In the genomic region with DNA sequence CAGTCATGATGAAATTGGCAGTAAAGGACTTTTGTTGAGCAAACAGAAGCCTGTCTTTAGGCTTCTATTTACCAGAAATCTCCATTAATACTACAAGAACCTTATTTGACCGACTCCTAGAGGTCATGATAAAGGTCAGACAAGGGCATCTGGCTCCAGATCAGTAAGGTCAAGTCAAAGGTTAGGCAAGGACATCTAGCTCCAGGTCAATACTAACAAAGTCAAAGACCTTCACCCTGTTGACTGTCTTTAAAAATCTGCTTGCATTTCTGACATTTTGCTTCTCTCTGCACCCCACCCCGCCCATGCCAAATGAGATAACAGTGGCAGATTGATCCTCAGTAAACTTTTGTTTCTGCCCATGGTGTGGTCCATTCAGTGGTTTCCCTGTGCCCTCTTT, we compare ENCODE assay signal across 47 mouse cellular contexts. TPM values are rescaled to one million over a fixed set of nuclear protein-coding genes. Genes with fewer than 3 reads are reported as not detected.
"Had no signal": no experiment of that assay in that cellular context is flagged by ENCODE, and none has a peak within 500 bp of the region (broad histone marks: within the 10 kb centered on the region; RNA-seq: fewer than 3 reads in every experiment).

No protein-coding gene starts in this region.

- ATAC-seq: liver, embryonic 12.5 days; liver, postnatal 0 days; lung, postnatal 0 days; midbrain, embryonic 13.5 days; midbrain, embryonic 15.5 days; midbrain, embryonic 16.5 days had no signal

- H3K4me1 ChIP-seq: limb, embryonic 10.5 days; limb, embryonic 12.5 days; limb, embryonic 13.5 days; limb, embryonic 15.5 days; liver, embryonic 12.5 days; liver, embryonic 15.5 days; lung, embryonic 15.5 days; midbrain, embryonic 10.5 days; midbrain, embryonic 12.5 days; midbrain, embryonic 13.5 days; midbrain, embryonic 15.5 days; neural tube, embryonic 12.5 days had no signal

- H3K27me3 ChIP-seq: limb, embryonic 13.5 days; limb, embryonic 15.5 days; lung, embryonic 15.5 days; midbrain, embryonic 12.5 days; midbrain, embryonic 13.5 days; midbrain, embryonic 15.5 days; neural tube, embryonic 12.5 days had no signal

- DNase-seq: left cerebral cortex, postnatal 4 days; liver; liver, embryonic 13.5 days; liver, postnatal 0 days; lung, adult 18-20 months; lung, adult 2 months; lung, embryonic 14.5 days; lung, postnatal 10 days; lung, postnatal 14 days; lung, postnatal 36 days; lung, postnatal 4 days; midbrain, embryonic 14.5 days had no signal

- H3K9me3 ChIP-seq: limb, embryonic 10.5 days; limb, embryonic 13.5 days; limb, embryonic 15.5 days; liver, embryonic 12.5 days; liver, embryonic 13.5 days; liver, embryonic 15.5 days; lung, embryonic 15.5 days; midbrain, embryonic 10.5 days; midbrain, embryonic 12.5 days; midbrain, embryonic 13.5 days; midbrain, embryonic 15.5 days; neural tube, embryonic 12.5 days had no signal

- H3K9ac ChIP-seq: limb, embryonic 12.5 days; limb, embryonic 13.5 days; limb, embryonic 15.5 days; liver, embryonic 12.5 days; liver, embryonic 13.5 days; liver, embryonic 14.5 days; liver, embryonic 15.5 days; liver, postnatal 0 days; lung, embryonic 14.5 days; lung, embryonic 15.5 days; midbrain, embryonic 12.5 days; midbrain, embryonic 13.5 days; midbrain, embryonic 15.5 days; neural tube, embryonic 12.5 days had no signal

- H3K27ac ChIP-seq: left cerebral cortex, adult 2 months; limb, embryonic 10.5 days; limb, embryonic 12.5 days; limb, embryonic 13.5 days; limb, embryonic 15.5 days; liver, embryonic 12.5 days; liver, embryonic 13.5 days; liver, embryonic 14.5 days; liver, embryonic 15.5 days; lung, embryonic 15.5 days; macrophage; midbrain, embryonic 10.5 days; midbrain, embryonic 12.5 days; midbrain, embryonic 13.5 days; midbrain, embryonic 15.5 days; neural tube, embryonic 12.5 days had no signal

- H3K36me3 ChIP-seq: limb, embryonic 10.5 days; limb, embryonic 12.5 days; limb, embryonic 13.5 days; limb, embryonic 15.5 days; liver, embryonic 12.5 days; liver, embryonic 13.5 days; liver, embryonic 15.5 days; lung, embryonic 15.5 days; midbrain, embryonic 10.5 days; midbrain, embryonic 12.5 days; midbrain, embryonic 13.5 days; midbrain, embryonic 15.5 days; neural tube, embryonic 12.5 days had no signal

- H3K4me3 ChIP-seq: left cerebral cortex, adult 2 months; limb, embryonic 10.5 days; limb, embryonic 12.5 days; limb, embryonic 13.5 days; limb, embryonic 15.5 days; liver, embryonic 12.5 days; liver, embryonic 13.5 days; liver, embryonic 15.5 days; lung, embryonic 15.5 days; megakaryocyte, embryonic 14.5 days; midbrain, embryonic 10.5 days; midbrain, embryonic 12.5 days; midbrain, embryonic 13.5 days; midbrain, embryonic 15.5 days; myocyte; neural tube, embryonic 12.5 days had no signal

- H3K4me2 ChIP-seq: limb, embryonic 12.5 days; limb, embryonic 13.5 days; limb, embryonic 15.5 days; liver, embryonic 12.5 days; liver, embryonic 13.5 days; liver, embryonic 15.5 days; lung, embryonic 14.5 days; lung, embryonic 15.5 days; midbrain, embryonic 11.5 days; midbrain, embryonic 12.5 days; midbrain, embryonic 13.5 days; midbrain, embryonic 15.5 days; neural tube, embryonic 12.5 days had no signal

RNA-seq across cellular contexts. Expression of gene Gstt1, which starts 5.8 kb away (rescaled TPM):
- total RNA-seq: megakaryocyte, adult 5-6 weeks; monocyte, adult 5-6 weeks had no signal

RNA-seq across cellular contexts. Expression of gene Gstt4, which starts 18.1 kb away (rescaled TPM):
- total RNA-seq: left cerebral cortex, adult 2 months; left cerebral cortex, adult 8-10 months; left cerebral cortex, postnatal 10 days; left cerebral cortex, postnatal 14 days; left cerebral cortex, postnatal 25 days; left cerebral cortex, postnatal 36 days; left cerebral cortex, postnatal 4 days; megakaryocyte progenitor cell, adult 5-6 weeks; megakaryocyte, adult 5-6 weeks; megakaryocyte-erythroid progenitor cell, adult 5-6 weeks; midbrain, postnatal 0 days; monocyte, adult 5-6 weeks had no signal
- polyA plus RNA-seq: limb, embryonic 10.5 days; limb, embryonic 11.5 days; limb, embryonic 12.5 days; limb, embryonic 13.5 days; limb, embryonic 14.5 days; limb, embryonic 15.5 days; liver, embryonic 12.5 days; liver, embryonic 13.5 days; liver, embryonic 15.5 days; liver, embryonic 16.5 days; liver, postnatal 0 days; lung, adult 2 months; lung, embryonic 14.5 days; lung, embryonic 15.5 days; lung, embryonic 16.5 days; lung, postnatal 0 days; macrophage; midbrain, embryonic 10.5 days; midbrain, embryonic 11.5 days; midbrain, embryonic 12.5 days; midbrain, embryonic 13.5 days; midbrain, embryonic 14.5 days; midbrain, embryonic 15.5 days; midbrain, embryonic 16.5 days; midbrain, postnatal 0 days; myocyte; neural tube, embryonic 11.5 days; neural tube, embryonic 12.5 days had no signal

RNA-seq across cellular contexts. Expression of gene Gm20441, which starts 23.5 kb away (rescaled TPM):
- total RNA-seq: left cerebral cortex, adult 2 months; left cerebral cortex, adult 8-10 months; left cerebral cortex, postnatal 10 days; left cerebral cortex, postnatal 14 days; left cerebral cortex, postnatal 25 days; left cerebral cortex, postnatal 36 days; left cerebral cortex, postnatal 4 days; megakaryocyte progenitor cell, adult 5-6 weeks; megakaryocyte, adult 5-6 weeks; megakaryocyte-erythroid progenitor cell, adult 5-6 weeks; midbrain, postnatal 0 days; monocyte, adult 5-6 weeks had no signal
- polyA plus RNA-seq: limb, embryonic 10.5 days; limb, embryonic 13.5 days; liver, embryonic 12.5 days; liver, embryonic 13.5 days; liver, embryonic 15.5 days; liver, postnatal 0 days; lung, adult 2 months; lung, embryonic 14.5 days; lung, embryonic 15.5 days; lung, postnatal 0 days; macrophage; midbrain, embryonic 10.5 days; midbrain, embryonic 11.5 days; midbrain, embryonic 12.5 days; midbrain, embryonic 13.5 days; midbrain, embryonic 14.5 days; midbrain, embryonic 15.5 days; midbrain, embryonic 16.5 days; midbrain, postnatal 0 days; myocyte; neural tube, embryonic 11.5 days; neural tube, embryonic 12.5 days had no signal
